Mouse (Mus musculus) embryonic fibroblast, embryonic 13.5 days (primary cell): Measurements from ENCODE around the gene Unk.

Experiments used
- CTCF ChIP-seq: IDR thresholded peaks from 2 replicates; pipeline ENCODE4 v1.5.1; 2011; ENCODE audit warnings: mild to moderate bottlenecking, control low read depth, low read length, moderate library complexity, borderline replicate concordance; ENCODE audit not compliant: insufficient read depth
- POLR2A ChIP-seq: IDR thresholded peaks from 2 replicates; pipeline ENCODE4 v1.6.1; 2011; ENCODE audit warnings: low read depth, mild to moderate bottlenecking, control low read depth, low read length, moderate library complexity

DNA sequence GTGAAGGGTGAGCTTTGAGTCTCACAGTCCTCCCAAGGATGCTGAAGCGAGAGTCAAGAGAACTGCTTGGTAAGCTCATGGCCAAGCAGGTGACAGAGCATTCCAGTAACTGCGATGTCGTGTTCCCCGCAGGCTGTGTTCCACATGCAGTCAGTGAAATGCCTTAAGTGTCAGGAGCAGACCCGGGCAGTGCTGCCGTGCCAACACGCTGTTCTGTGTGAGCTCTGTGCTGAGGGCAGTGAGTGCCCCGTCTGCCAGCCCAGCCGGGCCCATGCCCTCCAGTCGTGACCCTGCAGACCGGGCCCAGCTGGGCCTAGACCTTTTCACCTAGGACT lies 29.5 kb downstream of the Unk start:
- no peak for TF ChIP-seq CTCF
- TF ChIP-seq POLR2A: no peak
